Mouse (Mus musculus): ENCODE measurements around the gene Ormdl3. TPM values are rescaled to one million over a fixed set of nuclear protein-coding genes. Genes with fewer than 3 reads are reported as not detected.

Gene Ormdl3
- polyA plus RNA-seq, 1 experiment: 188 TPM

DNA sequence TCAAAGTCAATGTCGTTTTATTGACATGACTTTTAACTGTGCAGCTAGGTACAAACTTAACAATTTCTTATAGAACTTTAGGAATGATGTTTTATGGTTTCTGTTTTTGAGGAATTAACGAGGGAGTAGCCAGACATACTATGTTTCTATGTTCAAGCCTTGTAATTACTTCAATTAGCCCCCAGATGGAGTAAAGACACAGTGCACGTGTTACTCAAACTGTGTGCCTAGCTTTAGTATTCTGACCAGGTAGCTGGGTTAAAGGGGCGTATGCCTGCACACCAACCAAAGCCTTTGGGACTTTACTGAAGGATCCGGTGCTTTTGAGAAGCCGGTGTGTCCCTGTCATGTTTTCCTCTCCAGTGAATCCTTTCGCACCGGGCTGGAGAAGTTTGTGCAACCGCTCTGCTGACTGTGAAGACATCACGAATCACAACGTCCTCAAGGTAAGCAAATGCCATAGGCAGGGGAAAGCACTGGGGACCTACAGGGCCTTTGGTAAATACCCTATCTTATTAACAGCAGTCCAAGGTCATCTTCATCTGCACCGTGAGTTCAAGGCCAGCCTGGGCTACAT lies 32.0 kb downstream of the Ormdl3 start:
- Histone ChIP-seq H3K9me3 (0 out of 2 replicates have a peak, but pooled peaks cover 2% of the 10 kb centered on the region), H3K27me3 (replicated peaks) (peaks cover 20% of the 10 kb centered on the region), H3K4me3 (replicated peaks) (no peak overlapping the region), H3K4me1 (peaks cover 14% of the 10 kb centered on the region), H3K36me3 (replicated peaks; ENCODE audit: low read length) (no peaks in the 10 kb centered on the region)
- TF ChIP-seq FLI1 (IDR thresholded peaks at IDR 0.05; ENCODE audit: low read length) (no peak), GATA1 (IDR thresholded peaks at IDR 0.05; ENCODE audit: borderline replicate concordance, low read length) (no peak)

DNA sequence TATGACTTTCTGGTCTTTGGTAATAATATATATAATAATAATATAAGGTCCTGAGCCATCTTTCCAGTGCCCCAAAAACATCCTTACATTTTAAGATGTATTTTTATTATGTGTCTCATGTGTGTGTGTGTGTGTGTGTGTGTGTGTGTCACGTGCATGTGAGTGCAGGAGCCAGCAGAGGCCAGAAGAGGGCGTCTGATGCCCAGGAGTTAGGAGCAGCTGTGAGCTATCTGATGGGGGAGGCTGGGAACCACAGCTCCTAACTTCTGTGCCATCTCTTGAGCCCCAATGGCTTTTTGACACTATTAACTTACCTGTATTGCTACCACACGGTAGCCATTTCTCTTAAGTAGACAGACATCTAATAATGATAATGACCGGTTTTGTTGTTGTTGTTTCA lies 33.2 kb downstream of the Ormdl3 start:
- H3K36me3 ChIP-seq (replicated peaks; ENCODE audit: low read length): no peaks in the 10 kb centered on the region
- peaks cover 17% of the 10 kb centered on the region for H3K4me1 ChIP-seq
- H3K27me3 ChIP-seq (replicated peaks): peaks cover 23% of the 10 kb centered on the region
- no peak overlapping the region for H3K4me3 ChIP-seq (replicated peaks)
- TF ChIP-seq FLI1 (IDR thresholded peaks at IDR 0.05; ENCODE audit: low read length): no peak
- no peak for TF ChIP-seq GATA1 (IDR thresholded peaks at IDR 0.05; ENCODE audit: borderline replicate concordance, low read length)
- 0 out of 2 replicates have a peak, but pooled peaks cover 2% of the 10 kb centered on the region for H3K9me3 ChIP-seq

DNA sequence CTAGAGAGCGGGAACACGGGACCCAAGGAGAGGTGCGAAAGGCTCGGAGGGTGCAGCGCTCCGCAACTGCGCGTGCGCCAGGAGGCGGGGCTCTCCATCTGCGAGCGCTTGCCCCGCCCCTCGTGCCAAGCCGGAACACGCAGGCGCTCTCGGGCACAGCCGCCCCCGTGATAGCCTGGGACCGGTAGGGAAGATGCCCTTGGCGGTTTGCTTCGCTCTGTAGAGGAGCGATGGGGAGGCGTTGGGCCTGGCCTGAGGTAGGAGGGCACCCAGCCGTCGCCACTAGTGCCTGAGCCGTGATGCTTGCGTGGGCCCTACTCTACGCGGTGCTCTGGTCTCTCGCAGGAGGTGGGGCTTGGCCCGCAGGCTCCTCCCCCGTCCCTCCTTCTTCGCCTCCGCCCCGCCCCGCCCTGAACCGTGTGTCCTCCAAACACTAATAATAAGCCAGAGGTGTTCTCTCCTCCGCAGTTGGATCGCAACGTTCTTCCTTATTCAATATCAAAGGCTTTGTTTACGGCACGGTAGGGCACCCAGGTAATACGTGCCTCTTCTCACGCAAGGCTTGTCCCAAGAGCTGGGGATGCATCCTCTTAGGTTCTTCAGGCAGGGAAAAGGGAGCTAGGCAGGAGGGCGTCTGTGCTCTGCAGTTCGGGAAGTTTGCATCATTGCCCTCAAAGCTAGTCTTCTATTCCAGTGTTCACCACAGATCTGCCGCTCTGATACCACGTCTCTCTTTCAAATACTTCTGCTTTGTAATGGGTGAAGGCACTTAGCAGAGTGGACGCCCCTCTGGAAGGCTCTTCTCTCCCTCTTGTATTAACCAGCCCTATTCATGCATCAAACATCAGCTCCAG lies 36.0 kb downstream of the Ormdl3 start, which contains the start of gene Zpbp2:
Gene Zpbp2 (plus strand): TSS at position 123 of the 854 bp plus-strand sequence.
- Histone ChIP-seq H3K36me3 (replicated peaks; ENCODE audit: low read length) (no peaks in the 10 kb centered on the region), H3K4me1 (peaks cover 20% of the 10 kb centered on the region), H3K4me3 (replicated peaks) (peak within 1 kb of the TSS; percentile 94), H3K27me3 (replicated peaks) (peaks cover 35% of the 10 kb centered on the region), H3K9me3 (0 out of 2 replicates have a peak, but pooled peaks cover 2% of the 10 kb centered on the region)
- TF ChIP-seq FLI1 (IDR thresholded peaks at IDR 0.05; ENCODE audit: low read length) (no peak), GATA1 (IDR thresholded peaks at IDR 0.05; ENCODE audit: borderline replicate concordance, low read length) (peak; percentile 53; the same call in 1 of the 3 replicates)

DNA sequence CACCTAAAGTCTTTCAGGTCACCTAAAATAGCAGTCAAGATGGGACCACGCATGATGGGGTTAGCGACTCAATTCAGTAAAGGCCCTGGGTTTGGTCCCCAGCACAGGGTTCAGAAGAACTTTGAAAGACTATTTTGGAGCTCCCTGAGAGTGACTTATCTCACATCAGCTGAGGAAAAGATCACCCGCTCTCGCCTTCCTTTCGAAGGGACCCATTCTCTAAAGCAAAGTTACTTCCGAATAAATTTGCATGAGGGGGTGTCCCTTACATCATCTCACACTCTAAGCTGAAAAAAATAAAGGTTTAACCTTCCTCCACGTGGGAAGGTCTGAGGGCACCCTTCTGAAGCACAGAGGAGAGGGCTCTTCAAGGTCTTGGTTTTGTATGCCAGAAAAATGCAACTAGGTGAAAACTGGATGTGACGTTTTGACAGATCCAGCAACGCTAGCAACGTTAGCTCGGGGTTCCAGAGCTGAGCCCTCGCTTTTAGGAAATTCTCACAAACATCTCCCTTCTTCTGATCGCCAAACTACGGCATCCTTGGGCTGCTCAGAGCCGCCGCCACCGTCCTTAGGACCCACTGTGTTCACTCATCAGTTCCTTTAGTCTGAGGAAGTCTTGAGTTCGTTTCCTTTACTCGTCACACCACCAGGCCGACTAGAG lies 36.7 kb downstream of the Ormdl3 start:
- Histone ChIP-seq H3K27me3 (replicated peaks) (peaks cover 43% of the 10 kb centered on the region), H3K9me3 (0 out of 2 replicates have a peak, but pooled peaks cover 2% of the 10 kb centered on the region), H3K36me3 (replicated peaks; ENCODE audit: low read length) (no peaks in the 10 kb centered on the region), H3K4me1 (peaks cover 28% of the 10 kb centered on the region), H3K4me3 (replicated peaks) (peak overlapping the region; percentile 94)
- TF ChIP-seq FLI1 (IDR thresholded peaks at IDR 0.05; ENCODE audit: low read length): no peak
- no peak for TF ChIP-seq GATA1 (IDR thresholded peaks at IDR 0.05; ENCODE audit: borderline replicate concordance, low read length)

DNA sequence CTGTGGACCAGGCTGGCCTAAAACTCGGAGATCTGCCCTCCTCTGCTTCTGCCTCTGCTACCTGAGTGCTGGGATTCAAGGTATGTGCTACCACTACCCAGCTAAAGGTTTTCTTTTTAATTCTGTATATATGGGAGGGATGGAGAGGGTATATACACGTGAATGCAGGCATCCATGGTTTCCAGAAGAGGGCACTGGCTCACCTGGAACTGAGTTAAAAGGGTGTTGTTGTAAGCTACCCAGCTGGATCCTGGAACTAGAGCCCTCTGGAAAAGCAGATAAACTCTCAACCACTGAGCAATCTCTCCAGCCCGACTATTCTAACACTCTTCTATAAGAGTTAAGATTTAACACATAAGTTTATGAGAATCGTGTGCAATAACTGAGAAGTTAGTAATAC lies 37.8 kb downstream of the Ormdl3 start:
- Histone ChIP-seq H3K4me3 (replicated peaks) (no peak overlapping the region), H3K4me1 (peaks cover 31% of the 10 kb centered on the region), H3K27me3 (replicated peaks) (peaks cover 53% of the 10 kb centered on the region), H3K9me3 (0 out of 2 replicates have a peak, but pooled peaks cover 2% of the 10 kb centered on the region), H3K36me3 (replicated peaks; ENCODE audit: low read length) (no peaks in the 10 kb centered on the region)
- no peak for TF ChIP-seq GATA1 (IDR thresholded peaks at IDR 0.05; ENCODE audit: borderline replicate concordance, low read length)

DNA sequence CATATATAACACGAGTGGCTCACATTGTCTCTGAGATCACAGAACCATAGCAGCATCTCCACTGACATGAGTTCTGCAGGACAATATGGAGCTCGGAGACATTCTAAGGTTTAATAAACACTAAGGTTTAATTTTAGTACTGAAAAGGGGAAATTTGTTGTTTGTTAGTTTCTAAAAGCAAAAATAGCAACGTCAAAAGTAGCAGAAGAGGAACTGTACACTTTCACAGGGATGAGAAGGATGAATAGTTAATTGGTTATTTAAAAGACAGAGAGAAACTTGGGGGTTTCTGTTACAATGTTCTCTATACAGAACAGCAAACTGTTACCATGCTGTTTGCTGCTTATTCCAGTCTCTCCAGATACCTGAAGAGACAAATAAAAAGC lies 39.9 kb downstream of the Ormdl3 start:
- TF ChIP-seq GATA1 (IDR thresholded peaks at IDR 0.05; ENCODE audit: borderline replicate concordance, low read length): no peak
- TF ChIP-seq FLI1 (IDR thresholded peaks at IDR 0.05; ENCODE audit: low read length): no peak
- Histone ChIP-seq H3K36me3 (replicated peaks; ENCODE audit: low read length) (no peaks in the 10 kb centered on the region), H3K4me3 (replicated peaks) (no peak overlapping the region), H3K27me3 (replicated peaks) (peaks cover 69% of the 10 kb centered on the region), H3K9me3 (no peaks in the 10 kb centered on the region), H3K4me1 (peaks cover 31% of the 10 kb centered on the region)

DNA sequence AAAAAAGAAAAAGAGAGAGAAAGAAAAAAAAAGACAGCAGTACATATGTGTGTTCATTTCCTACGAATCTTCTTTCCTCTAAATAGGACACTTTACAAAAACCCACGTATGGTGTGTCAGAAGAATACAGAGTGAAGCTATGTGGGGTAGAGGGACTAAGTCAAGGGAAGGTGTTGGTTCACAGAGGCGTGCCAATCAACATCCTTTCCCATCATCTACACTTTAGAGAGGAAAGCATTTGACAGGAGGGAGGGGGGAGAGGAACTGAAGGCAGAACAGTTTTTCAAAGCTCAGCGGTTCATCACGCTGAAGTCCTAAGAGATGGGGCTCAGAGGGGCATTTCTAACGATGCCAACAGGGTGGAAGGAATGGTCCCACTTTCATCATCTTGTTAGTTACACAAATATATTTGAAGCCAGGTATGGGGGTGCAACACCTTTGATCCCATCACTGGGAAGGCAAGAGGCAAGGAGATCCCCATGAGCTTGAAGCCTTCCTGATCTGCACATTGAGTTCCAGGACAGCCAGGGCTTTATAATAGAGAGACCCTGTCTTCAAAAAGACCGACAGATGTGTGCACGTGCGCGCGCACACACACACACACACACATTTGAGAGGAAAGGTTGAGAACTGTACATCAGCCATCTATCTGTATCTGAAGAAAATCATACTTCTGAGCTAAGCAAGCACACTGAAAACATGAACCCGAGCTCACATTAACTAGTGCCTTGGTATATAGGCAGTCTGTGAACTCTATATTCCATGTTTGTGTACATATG lies 40.5 kb downstream of the Ormdl3 start:
- H3K27me3 ChIP-seq (replicated peaks): peaks cover 73% of the 10 kb centered on the region
- no peaks in the 10 kb centered on the region for H3K9me3 ChIP-seq
- peaks cover 28% of the 10 kb centered on the region for H3K4me1 ChIP-seq
- no peaks in the 10 kb centered on the region for H3K36me3 ChIP-seq (replicated peaks; ENCODE audit: low read length)
- TF ChIP-seq FLI1 (IDR thresholded peaks at IDR 0.05; ENCODE audit: low read length) (no peak), GATA1 (IDR thresholded peaks at IDR 0.05; ENCODE audit: borderline replicate concordance, low read length) (no peak)
- H3K4me3 ChIP-seq (replicated peaks): no peak overlapping the region

DNA sequence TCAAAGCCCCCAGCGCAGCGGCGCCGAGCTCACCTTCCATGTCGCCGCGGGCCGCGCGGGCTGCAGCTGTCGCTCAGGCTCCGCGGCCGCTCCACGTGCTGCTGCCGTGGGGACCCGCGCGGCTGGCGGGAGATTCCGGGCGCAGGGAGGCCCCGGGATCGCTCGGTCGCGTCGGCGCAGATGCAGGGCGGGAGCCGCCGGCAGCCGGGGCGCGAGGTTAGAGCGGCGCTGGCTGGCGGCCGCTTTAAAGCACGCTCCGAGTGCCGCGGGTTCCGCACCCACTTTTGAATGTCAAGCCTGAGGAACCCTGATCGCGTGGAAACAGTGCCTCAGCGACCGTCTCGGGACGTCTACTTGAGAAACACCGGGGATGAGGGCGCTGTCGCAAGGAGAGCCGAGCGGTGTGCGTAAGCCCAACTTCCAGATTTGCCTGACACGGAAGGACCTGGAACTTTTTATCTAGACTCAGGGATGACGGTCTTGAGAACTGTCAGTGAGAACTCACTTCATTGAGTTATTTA lies 41.4 kb downstream of the Ormdl3 start, which contains the start of gene Ikzf3:
Gene Ikzf3 (minus strand): TSS at position 321 of the 521 bp plus-strand sequence.
- no peaks in the 10 kb centered on the region for H3K36me3 ChIP-seq (replicated peaks; ENCODE audit: low read length)
- peak within 1 kb of the TSS; percentile 85 for H3K4me3 ChIP-seq (replicated peaks)
- TF ChIP-seq FLI1 (IDR thresholded peaks at IDR 0.05; ENCODE audit: low read length): no peak

More for the DNA sequence above, 41.4 kb downstream of the Ormdl3 start, which contains the start of gene Ikzf3:
- Histone ChIP-seq H3K27me3 (replicated peaks) (peaks cover 81% of the 10 kb centered on the region), H3K4me1 (peaks cover 23% of the 10 kb centered on the region), H3K9me3 (no peaks in the 10 kb centered on the region)

All from megakaryocyte, embryonic 14.5 days (primary cell).